Mouse (Mus musculus): ENCODE measurements around the gene St6galnac3.
A peak's percentile ranks its signal among the peaks of the same experiment; 100 is the strongest.

The St6galnac3 gene

DNA sequence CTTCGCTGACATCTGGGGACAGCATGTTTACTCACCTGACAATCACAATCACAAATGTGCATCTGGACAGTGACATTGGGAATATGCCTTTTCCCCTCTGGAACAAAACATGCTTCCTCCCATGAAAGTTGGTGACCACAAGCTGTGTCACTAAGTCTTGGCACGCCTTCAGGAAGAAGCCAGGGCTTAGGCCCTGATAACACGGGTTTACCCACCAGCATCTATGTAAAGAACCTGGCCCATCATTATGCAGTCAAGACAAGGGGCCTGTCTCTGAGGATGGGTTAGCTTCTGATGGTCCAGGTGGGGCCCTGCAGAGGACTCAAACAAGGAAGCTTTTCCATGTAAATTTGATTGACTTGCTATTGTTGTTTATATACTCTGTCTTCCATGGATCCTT lies 131.9 kb downstream of the St6galnac3 start:
- DNase-seq (ENCODE audit: extremely low read depth, low read depth), result no peak

DNA sequence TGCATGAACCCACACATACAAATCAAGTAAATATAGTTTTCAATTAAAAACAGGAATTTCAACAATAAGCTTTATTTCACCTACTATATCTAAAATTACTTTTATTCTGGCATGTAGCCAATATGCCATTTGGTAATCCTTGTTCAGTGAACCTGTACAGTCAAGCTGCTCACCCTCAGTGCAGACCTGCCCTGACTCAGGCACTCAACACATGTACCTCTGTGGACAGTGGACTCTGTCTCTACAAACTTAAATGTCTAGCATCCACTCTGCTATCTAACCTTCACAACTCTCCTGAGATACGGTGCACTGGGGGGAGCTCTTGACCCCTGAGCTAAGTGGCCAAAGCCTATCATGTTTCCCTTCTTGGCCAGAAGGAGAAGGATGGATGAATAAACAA lies 137.4 kb downstream of the St6galnac3 start:
- DNase-seq (ENCODE audit: extremely low read depth, low read depth), result no peak

DNA sequence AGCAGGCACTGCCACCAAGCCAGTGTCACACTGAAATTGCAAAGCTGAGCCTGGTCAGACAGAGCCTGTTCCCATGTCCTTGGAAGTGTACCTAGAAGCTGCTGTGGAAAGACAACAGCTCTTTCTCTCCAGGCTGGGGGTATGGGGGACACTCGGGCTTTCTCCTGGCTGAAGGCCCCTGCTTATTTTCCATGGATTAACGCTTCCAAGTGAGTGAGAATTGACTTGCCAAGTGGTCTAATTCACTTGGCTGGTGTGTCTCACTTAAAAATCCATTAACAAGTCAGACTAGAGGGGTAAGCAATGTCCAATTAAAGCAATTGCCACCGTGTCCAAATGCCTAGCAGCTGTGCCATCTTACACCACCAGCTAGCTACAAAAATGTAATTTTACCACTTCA lies 140.1 kb downstream of the St6galnac3 start:
- DNase-seq (ENCODE audit: extremely low read depth, low read depth), result no peak

DNA sequence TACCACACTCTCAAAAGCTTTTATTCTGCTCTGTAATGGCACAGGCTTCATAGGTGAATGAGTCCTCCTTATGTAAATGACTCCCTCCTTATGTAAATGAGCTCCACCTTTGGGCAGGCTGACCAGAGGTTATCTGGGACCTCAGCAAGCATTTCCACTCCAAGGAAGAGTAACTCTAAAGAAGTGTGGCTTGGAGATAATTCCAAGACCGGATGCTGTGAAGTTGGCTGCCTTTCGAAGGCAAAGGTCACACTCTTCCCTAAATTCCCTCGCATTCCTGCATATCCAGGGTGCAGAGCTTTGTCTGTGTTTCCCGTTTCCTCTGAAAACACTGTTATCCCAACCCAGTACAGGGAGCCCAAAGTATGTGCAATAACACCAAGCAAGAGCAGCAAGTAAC lies 142.9 kb downstream of the St6galnac3 start:
- no peak for DNase-seq (ENCODE audit: extremely low read depth, low read depth)

DNA sequence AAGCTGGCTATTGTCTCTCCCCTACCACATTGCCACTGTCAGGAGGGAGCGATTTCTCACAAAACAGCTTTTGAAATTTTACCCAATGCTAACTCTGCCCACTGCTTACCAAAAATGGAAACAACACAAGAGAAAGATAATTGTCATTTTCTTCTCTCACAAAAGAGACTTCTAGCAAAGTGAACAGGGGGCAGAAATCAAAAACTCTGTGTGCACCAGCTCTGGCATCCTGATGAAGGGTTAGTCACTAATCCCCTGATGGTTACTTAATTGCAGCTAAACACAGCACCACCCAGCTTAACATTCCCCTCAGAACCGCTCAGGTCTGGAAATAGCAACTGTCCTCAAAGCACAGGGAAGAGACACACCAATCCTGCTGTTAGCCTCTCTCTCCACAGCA lies 144.3 kb downstream of the St6galnac3 start:
- DNase-seq (ENCODE audit: extremely low read depth, low read depth), result no peak

DNA sequence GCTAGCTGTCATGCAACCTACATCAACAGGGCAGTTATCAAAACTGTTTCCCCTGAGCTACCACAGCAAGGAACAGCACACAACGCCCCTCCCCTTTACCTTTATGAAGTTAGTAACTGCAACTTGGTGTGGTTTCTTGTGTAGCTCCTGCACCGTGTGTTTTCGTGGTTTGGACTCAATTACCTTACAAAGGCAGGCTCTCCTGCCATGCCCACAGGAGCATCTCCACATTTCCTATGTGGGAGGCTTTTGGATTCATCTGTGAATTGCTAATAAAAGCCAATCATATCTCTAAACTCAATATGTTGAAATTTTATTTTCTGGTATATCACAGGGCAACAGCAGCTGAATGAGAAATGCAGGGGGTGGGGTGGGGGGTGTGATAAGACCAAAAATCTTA lies 144.8 kb downstream of the St6galnac3 start:
- no peak for DNase-seq (ENCODE audit: extremely low read depth, low read depth)

DNA sequence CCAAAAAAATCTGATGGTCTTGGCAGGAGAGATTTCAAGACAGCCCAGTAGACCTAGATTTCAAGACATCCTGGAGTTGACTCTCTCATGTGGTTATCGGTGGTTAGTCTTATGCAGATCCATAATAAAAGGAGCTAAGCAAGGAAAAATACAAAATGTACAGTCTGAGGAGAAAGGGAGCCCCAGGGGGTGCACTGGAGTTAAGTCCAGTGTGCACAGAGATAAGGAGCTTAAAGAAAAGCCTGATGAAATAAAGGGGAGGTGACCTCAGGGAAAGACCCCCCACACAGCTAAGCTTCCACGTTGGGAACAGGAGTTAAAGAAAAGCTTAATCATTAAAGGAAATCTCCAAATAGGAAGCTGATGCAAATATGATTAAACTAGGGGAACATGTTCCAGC lies 147.7 kb downstream of the St6galnac3 start:
- no peak for DNase-seq (ENCODE audit: extremely low read depth, low read depth)

DNA sequence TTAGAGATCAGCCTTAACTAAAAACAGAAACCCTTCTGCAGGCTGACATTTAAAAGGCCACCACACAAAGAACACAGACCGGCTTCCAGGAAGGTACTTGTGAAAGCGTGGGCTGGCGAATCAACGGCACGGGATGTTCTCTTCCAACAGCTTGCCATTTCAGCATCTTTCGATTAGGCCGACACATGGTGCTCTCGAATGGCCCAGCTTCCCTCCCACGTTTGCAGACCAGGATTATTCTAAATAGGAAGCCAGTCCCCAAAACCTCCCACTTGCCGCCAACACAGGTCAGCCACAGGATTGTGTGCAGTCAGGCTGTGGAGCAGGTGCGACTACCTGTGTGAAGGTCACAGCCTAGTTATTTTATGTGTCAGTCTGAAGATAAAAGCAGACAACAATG lies 153.8 kb downstream of the St6galnac3 start:
- DNase-seq (ENCODE audit: extremely low read depth, low read depth), result no peak

DNA sequence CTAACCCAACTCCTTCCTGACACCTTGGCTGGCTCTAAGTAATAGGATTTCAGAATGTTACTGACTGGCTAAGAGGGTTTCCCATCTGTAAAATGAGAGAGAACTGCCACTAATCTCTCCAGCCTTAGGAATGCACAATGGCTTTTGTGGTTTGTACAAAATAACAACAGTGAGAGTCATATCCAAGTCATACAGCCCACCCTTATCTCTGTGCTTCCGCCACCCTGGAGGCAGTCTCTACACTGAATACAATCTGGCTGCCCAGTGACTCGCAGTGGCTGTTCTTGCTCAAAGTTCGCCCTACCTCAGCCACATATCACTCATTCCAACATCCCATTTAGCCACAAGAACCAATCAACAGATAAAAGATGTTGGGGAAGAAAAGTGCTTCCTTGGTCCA lies 156.2 kb downstream of the St6galnac3 start:
- peak; percentile 78 for DNase-seq (ENCODE audit: extremely low read depth, low read depth)

DNA sequence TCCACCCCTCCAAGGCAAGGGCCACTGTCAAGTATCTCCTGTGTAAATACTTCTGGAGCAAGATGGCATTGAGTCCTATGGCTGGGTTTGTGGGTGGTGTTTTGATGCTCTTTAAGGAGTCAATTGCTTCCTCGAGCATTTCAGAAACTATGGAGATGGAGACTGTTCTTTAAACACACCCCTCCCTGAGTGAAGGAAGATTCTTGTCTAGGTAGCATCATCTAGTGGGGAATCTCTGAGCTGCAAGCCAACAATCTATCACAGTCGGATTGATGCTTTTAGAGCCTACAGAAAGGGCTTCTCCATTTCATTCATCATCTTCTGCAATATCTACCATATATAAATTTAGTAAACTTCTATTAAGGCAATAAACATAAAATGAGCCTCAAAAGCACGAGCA lies 157.1 kb downstream of the St6galnac3 start:
- no peak for DNase-seq (ENCODE audit: extremely low read depth, low read depth)

DNA sequence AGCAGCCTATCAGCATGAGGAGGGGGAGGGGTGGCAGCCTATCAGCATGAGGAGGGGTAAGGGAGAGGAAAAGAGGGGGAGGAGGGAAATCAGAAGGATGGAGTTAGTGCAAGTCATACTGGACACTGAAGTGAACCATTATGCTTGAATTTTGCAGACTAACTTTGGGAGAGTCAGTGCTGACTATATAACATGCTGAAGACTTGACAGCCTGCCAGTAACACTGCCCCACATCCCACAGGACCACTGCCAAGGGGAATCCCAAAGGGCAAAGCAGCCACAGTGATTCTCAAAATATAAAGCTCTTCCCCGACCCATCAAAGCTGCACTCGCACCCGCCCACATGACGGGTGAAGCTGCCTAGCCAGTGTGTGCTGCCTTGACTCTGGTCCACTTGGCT lies 157.5 kb downstream of the St6galnac3 start:
- no peak for DNase-seq (ENCODE audit: extremely low read depth, low read depth)

DNA sequence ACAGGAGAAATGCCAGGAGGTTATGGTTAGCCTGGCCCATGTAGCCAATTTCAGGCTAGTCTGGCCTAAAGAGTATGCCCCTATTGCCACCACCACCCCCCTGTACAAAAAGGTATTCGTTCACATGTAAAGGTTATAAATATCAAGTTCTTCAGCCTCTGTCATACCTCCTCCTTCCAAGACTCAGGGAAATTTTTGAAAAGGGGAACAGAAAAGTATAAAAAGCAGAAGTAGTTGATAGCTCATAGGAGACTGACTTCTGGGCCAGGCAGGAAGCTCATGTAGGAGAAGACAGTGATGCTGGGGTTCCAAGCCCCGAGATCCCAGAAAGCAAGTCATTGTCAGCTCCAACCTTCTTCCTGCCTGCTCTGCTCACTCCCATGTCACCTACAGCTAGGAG lies 158.9 kb downstream of the St6galnac3 start:
- peak; percentile 90 for DNase-seq (ENCODE audit: extremely low read depth, low read depth)

DNA sequence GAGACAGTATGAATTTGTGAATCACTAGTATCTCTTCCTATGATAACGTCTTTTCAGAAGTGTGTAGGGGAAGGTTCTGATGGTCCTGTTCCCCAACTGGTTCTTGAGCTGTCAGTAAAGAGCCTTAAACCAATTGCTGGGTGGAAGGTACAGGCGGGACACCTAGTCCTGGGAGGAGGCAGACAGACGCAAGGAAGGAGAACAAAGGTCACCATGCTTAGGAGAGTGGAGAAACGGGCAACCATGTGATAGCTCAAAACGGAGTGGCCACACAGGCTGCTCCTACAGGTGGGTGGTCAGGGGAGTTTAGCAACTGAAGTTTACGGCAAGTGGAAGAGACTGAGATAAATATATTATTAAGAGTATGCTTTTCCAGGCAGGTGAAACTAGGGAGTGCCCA lies 164.1 kb downstream of the St6galnac3 start:
- DNase-seq (ENCODE audit: extremely low read depth, low read depth), result no peak

DNA sequence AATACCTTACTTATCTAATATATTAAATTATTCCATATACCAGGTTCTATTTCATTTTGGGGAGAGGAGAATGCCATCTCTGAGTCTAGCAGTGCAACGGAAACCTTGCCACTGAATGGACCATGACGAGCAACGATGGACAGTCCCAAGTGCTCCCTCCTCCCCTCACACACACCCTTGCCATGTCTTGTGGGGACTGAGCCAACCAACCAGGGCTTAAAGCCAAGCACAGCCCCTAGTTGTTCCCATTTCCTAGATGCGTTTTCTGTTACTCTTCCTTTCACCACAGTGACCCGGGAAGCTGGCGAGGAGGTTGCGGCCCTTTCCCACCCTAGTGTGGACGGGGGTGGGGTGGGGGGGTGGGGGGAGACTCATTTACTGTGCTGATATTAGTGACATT lies 165.4 kb downstream of the St6galnac3 start:
- no peak for DNase-seq (ENCODE audit: extremely low read depth, low read depth)

DNA sequence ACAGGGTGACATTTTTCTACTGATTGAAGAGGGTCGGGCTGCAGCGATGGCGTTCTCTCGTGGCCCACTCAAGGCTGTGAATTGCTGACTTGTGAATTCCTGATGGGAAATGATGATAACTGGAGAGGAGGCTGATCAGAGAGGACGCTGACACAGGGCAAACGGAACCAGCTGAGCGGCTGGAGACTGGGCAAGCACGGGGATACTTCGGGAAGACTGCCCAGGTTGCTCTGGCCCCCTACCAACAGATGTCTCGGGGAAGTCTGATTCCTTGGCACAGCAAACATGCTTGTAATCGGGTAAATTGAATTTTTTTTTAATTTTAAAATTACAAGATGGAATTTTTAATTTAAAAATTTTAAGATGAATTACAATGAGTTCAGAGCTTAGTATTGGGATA lies 168.4 kb downstream of the St6galnac3 start:
- DNase-seq (ENCODE audit: extremely low read depth, low read depth), result no peak

DNA sequence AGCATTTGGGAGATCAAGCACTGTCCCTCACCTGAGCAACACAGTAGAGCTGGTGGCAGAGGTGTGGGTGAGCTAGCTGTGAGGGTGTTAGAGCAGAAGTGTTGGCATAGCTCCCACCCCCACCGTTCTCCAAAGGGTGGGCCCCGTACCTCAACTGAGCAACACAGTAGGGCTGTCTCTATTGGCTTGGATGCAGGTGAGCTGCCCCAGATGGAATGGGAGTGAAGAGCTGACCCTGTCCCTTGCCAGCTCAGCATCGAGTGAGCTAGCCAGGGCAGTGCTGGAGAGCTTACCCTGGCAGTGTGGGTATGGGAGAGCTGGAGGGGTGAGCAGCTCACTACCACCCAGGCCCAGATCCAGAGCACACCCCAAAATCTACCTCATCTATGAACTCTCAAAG lies 171.3 kb downstream of the St6galnac3 start:
- DNase-seq (ENCODE audit: extremely low read depth, low read depth), result no peak

DNA sequence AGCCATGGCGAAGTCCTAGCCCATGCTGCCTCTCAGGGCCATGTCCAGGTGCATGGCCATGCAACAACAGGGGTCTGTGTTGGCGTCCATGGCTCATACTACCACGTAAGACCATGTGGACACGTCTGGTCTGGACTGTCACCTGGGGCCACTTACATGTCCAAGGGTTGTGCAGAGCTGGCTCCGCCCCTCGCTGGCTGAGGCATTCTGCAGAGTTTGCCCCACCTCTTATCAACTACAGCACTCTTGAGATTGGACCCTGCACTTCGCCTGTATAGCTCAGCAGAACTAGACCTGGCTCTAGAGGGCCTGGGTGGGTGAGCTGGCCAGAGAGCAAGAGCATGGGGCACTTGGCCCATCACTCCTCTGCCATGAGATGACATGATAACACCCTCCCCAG lies 171.7 kb downstream of the St6galnac3 start:
- no peak for DNase-seq (ENCODE audit: extremely low read depth, low read depth)

DNA sequence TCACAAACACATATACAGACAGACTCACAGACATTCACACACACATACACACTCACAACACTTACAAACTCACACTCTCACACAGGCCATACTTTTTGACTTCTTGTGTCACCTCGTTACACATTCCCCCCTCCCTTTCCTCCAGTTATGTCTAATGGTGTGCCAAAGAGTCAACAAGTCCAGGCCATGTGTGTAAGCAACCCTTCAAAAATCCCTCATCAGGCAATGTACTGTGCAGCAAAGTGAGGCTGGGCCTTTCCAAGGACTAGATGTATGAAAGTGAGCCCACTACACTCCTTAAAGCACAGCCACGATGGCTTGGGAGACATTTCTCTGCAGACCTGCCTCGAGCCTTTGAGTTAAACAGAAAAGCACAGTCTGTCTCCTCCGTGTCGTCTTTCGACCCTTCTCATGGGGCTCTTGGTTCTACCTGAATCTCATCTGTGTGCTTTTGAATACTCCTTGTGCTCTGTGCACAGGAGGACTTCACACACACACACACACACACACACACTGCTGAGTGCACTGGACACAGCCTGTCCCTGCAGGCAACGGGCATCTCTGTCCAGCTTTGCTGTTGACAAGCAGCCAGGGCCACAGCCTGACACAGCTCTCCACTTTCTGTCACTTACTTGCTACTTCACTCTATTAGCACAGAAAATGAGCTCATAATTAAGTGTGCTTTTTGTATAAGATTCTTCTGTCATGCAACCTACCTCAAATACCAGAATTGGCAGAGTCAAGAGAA lies 177.9 kb downstream of the St6galnac3 start:
- DNase-seq (ENCODE audit: extremely low read depth, low read depth), result no peak

DNA sequence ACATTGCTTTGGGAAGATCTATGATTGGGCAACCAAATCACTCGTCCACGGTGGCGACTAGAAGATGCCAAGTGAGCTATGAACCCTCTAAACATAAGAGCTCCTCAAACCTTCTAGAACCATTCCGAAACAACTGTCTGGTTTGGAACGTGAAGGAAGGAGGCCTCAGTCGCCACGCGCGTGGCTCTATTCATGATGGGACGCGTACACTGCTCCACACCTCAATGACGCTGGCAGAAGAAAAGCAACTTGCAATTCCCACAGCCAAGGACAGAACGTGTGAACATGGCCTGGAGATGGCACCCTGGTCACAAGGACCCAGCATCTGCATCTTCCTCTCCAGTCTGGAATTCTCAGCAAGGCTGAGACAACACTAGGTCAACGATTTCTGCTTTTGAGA lies 185.1 kb downstream of the St6galnac3 start:
- no peak for DNase-seq (ENCODE audit: extremely low read depth, low read depth)

DNA sequence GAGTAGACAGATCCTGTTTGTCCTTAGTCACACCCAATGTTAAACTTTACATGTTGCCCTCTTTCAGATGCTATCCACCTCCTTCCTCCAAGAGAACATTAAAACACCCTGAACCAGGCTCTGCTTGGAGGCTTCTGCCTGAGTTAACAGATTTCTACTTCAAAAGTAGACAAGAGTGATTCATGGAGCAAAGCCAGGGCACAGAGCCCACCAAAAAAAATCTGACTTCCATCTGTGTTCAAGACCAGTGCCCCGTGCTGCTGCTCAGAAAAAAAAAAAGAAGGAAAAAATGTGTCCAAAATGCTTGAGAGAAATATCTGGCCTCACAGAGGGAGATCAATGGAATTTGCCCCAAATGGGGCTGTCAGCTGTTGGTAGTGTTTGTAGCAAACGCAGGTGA lies 186.6 kb downstream of the St6galnac3 start:
- DNase-seq (ENCODE audit: extremely low read depth, low read depth), result no peak

DNA sequence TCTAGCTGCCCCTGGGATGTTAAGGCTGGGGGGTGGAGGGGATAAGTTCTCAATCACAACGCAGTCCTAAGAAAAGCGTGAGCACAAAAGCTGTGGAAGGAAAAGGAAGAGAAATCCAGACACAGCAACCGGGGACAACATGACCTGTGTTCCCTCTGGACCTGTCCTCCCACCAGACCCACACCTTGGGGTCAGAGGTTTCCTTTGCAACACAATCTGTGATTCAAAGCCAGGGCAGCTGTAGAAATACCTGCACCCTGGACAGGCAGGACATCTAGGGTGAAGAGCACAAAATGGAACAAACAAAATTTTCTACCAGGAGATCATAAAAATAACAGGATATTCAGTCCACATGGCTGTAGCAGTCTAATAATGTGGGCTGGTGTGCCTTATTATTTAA lies 187.5 kb downstream of the St6galnac3 start:
- DNase-seq (ENCODE audit: extremely low read depth, low read depth), result no peak

DNA sequence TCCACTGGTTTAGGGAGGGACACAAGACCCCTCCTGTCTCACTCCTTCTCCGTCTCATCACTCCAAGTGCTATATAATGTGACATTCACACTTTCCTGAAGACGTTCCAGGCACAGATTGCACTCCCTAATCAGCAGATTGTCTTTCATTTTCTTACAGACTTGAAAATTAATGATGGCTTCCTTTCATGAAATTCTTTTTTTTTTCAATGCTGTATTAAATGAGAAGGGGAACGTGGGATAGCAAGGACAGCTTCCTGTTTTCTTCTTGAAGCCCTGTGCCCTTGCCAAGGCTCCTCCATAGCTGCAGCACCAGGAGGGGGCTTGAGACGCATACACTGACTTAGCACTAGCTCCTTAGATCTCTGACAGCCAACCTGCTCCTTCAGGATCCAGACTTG lies 188.7 kb downstream of the St6galnac3 start:
- DNase-seq (ENCODE audit: extremely low read depth, low read depth), result no peak

DNA sequence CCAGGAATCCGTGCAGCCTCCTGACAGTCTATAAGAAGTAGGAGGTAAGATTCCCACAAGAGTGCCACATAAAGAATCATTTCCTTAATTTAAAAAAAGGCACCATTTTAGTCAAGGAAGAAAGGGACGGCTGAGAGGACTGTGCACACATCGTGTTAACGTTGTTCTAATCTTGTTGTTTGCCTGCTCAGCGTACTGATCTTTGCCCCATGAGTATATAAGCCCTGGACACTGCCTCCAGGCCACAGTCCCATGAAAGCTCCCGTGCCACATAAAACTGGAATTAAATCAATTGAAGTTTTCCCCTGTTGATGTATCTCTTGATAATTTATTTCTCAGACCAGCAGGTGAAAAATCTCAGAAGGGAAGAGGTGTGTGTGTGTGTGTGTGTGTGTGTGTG lies 195.8 kb downstream of the St6galnac3 start:
- no peak for DNase-seq (ENCODE audit: extremely low read depth, low read depth)
